Mouse (Mus musculus): ENCODE measurements at regions not wholly inside any gene's neighbourhood (a gene's known extent, or its start where the extent isn't known, plus 50 kb on each side); places are given as distances from the start of the nearest gene placed in this dataset.

GRCm38 (mm10) chr13:47751033-47751432 lies 510.0 kb upstream of the Id4 start:
- TF ChIP-seq CTCF (IDR thresholded peaks at IDR 0.05; ENCODE audit: borderline replicate concordance, insufficient read depth, low read depth, low read length): no peak
- no peak for TF ChIP-seq POLR2A (IDR thresholded peaks at IDR 0.05; ENCODE audit: borderline replicate concordance, insufficient read depth, low read length)
